Mouse (Mus musculus) T-helper 17 cell (primary cell): ENCODE data around the gene C530025M09Rik.

Source experiments
- in situ Hi-C, 2 experiments: fragments of 300-600 bp; cut with MboI, MseI; formaldehyde crosslinking; loops; 1 replicate in 1 of 2; 2 replicates in 1 of 2; pipeline ENCODE4 v1.15.1; 2025; ENCODE audit warnings: high pct_unique_total_duplicates in 2 of 2

The C530025M09Rik gene

GRCm38 (mm10) chr2:149805256-149805655 is 25.8 kb downstream of the C530025M09Rik start:
- in situ Hi-C loops, result no loop called here

DNA sequence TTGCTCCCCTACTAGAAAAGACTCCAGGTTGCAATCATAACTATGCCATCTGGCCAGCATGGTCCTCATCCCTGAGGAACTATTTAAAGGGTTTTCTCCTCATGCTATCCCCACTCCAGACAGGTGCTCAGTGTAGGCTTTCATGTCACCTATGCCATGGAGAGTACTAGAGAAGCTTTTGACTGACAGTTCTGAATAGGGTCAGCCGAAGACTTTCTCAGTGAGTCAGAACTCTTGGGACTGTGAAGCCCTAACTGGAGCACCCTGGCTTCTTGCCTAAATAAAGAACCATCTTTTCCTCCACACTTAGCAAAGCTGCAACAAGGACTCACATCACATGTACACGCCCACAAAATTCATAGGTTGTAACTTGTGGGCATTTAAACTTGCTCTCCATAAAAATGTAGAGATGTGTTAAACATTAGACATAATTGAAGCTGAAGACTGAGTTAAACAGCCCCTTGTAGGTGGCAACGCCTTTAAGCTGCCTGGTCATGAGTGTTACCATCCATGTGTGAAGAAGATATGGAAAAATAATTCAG is 26.3 kb downstream of the C530025M09Rik start:
- in situ Hi-C loops, result no loop called here

GRCm38 (mm10) chr2:149798613-149799012 is 32.4 kb downstream of the C530025M09Rik start:
- in situ Hi-C loops, result no loop called here
